Mouse (Mus musculus): ENCODE measurements around the gene Ccdc40.
A peak's percentile ranks its signal among the peaks of the same experiment; 100 is the strongest.
"Not testable (repeated sequence)": the region's sequence is repeated elsewhere in the genome, so short reads cannot be mapped to it uniquely, and the experiment has no call there.

Ccdc40 gene

DNA sequence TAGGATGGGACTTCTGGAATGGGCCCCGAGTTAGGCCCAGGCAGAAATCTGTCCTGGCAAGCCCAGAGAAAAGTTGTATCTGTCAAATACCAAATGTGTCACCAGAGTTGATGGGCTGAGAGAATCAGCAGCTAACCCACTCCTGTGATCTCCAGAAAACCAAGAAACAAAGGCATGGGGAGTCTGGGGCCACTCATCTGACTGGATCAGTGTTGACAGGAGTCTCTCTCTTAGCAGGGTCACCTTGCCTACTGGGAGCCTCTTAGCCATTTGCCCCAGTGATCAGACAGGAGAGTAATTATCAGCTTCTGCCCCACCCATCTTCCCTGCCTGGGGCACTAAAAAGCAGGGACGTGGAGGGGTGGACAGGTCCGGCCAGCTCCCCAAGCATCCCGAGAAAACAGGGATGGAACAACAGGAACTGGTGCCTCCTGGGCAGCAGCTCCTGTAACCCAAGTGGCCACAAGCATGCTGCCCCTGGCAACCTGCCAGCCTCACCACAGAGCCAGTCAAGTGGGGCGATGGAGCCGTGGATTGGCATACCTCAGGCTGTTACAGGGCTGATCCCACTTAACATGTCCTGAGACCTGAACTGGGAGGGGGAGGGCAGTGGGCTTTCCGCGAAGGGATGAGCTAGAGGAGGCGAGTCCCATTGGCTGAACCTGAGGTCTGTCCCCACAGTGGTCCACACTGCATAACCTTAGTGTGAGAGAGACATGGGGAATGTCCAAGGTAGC lies 57.6 kb downstream of the Ccdc40 start:
- no peak for DNase-seq (ENCODE audit: low read depth, low spot score)

DNA sequence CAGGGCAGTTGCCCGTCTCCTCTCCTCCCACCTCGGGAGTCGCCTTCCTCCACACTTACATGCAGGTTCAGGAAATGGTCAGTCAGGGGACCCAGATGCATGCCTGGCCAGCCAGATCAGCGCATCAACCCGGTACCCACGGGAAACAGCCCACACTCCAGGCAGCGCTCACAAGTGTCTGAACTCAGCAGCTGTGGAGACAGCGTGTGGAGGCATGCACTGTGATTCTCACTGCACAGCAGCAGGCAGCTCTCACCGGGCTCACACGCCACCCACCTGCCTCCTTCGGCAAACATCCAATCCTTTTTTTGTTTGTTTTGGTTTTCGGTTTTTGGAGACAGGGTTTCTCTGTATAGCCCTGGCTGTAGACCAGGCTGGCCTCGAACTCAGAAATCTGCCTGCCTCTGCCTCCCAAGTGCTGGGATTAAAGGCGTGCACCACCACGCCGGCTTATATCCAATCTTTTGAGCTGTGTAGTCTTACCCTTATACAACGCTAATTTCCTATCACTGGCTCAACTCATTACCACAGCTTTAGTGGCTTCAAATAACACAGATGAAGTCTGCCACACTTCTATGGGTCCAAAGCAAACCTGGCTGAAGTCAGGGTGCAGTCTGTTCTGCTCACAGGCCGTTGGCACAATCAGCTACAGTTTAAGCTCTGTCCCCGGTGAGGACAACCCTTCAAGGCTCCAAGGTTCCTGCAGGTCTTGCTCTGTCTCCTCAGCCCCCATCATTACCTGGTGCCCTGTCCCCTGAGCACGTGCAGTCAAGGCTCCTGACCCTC lies 59.0 kb downstream of the Ccdc40 start:
- no peak for DNase-seq (ENCODE audit: low read depth, low spot score)

DNA sequence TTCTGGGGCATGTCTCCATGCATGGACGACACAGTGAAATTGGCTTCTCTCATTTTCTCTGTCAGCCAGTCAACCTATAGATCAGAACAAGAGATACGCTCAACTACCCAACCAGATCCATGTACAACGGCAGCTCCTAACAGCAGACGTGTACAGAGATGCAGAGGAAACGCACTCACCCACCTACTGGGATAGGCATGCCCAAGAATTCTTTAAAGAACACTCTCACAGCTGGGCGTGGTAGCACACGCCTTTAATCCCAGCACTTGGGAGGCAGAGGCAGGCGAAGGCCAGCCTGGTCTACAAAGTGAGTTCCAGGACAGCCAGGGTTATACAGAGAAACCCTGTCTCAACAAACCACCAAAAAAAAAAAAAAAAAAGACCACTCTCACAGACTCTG lies 64.5 kb downstream of the Ccdc40 start:
- not testable (repeated sequence) for DNase-seq (ENCODE audit: low read depth, low spot score)

DNA sequence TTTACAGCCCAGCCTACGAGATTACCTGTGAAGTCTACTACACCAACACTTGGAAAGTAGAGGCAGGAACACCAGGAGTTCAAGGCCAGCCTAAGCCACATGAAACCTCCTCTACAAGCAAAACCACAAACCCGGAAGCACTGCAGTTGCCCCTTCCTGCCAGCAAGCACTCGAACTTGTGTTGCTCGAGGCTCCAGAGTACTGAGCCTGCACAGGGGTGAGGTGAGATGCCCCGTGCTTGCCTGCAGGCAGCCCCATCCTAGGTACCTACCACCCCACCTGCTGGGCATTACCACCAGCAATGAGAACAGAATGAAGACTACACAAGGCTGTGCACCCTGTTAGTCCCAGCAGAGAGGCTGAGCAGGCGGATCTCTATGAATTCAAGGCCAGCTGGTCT lies 69.6 kb downstream of the Ccdc40 start:
- DNase-seq (ENCODE audit: low read depth, low spot score) = no peak

DNA sequence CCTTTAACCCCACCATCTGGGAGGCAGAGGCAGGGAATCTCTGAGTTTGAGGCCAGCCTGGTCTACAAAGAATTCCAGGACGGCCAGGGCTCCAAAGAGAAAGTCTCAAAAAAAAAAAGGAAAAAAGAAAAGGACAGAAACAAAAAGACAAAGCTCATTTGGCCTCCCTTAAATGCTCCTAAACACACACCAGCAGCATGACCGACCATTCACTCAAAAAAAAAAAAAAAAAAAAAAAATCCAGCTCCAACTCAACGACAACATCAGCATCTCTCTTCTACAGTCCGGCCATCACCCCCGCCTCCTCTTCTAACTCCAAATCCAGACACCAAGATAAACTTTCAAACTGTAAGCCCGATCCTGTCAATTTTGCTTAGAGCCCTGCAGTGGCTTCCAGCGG lies 70.5 kb downstream of the Ccdc40 start:
- no peak for DNase-seq (ENCODE audit: low read depth, low spot score)

DNA sequence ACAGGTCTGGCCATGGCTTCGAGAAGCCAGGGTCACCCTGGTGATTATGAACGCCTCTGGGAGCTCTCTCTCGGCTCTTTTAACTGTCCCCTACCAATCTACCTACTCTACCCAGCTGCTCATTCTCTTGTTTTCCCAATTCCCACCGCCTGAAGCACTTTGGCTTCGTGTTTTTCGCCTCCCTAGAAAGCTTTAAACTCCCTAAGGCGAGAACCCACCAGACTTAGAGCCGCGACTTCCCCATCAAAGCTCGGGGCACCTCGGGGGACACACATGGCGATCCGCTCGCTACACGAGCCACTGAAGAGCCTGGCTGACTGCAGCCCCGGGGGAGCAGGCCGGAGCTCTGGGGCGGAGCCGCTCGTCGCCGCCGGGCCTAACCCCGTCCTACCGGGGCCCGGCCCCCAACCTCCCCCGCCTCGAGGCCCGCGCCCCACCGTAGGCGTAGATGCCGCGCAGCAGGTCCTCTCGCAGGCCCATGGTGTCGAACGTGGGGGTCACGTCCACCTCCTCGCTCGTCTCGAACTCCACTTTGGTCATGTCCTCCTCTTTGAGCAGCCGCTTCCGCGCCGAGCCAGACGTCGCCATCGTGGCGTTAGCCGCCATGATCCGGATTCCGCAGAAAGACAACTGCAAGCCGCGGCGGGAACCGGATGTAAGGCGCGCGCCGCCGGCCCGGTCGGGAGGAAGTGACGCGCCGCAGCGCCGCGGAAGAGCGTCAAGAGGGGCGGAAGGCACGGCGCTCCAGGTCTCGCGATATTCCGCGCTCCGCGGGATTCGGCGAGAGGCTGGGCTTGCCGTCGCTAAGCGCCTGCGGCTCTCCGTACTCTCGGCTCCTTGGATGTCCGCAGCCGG lies 71.2 kb downstream of the Ccdc40 start, which contains the start of gene Eif4a3:
TSS of gene Eif4a3 (minus strand) at position 699 of the 855 bp plus-strand sequence.
- DNase-seq (ENCODE audit: low read depth, low spot score) = peak; percentile 94

DNA sequence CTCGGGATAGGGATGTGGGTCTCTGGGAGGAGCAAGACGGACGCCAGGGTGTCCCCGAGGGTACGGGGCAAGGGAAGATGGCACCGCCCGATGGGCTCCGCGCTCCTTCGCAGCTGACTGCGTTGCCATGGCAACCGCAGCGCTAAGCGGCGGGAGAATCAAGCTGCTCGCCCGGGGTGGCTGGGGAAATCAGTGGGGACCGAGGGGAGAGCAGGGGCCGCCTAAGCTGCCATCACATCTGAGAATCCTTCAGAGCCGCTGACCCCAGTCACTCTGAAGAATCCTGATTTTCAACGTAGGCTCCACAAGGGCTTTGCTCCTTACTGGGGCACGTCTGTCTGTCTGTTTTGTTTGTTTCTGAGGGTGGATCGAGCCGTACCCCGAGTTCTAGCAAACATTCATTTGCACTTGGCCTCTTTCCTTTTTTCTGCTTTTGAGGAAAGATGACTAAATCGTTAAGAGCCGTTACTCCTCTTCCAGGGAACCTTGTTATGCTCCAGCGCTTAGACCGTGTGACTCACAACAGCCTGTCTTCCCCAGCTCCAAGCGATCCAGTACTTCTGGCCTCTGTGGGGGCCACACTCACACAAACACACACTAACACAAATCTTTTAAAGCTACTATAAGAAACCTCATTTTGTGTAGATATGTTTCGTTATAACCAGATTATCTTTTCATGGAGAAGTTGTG lies 72.0 kb downstream of the Ccdc40 start:
- DNase-seq (ENCODE audit: low read depth, low spot score) = no peak

DNA sequence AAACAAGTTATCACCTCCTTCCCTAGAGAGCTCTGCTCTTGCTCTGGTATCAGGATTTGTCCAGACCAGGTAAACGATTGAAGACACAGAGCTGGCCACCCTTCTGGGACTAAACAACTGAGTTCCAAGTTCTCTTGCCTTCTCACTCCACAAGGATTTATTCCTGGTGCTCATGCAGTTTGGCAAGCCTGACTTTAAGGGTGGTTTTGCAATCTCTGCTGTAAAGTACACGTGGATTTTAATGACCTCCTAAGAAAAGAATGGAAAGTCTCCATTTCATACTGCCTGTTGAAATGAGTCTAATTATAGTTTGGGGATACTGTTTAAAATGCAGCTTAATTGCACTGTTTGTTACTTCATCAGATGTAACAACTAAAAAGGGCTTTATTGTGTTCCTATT lies 72.6 kb downstream of the Ccdc40 start:
- no peak for DNase-seq (ENCODE audit: low read depth, low spot score)

DNA sequence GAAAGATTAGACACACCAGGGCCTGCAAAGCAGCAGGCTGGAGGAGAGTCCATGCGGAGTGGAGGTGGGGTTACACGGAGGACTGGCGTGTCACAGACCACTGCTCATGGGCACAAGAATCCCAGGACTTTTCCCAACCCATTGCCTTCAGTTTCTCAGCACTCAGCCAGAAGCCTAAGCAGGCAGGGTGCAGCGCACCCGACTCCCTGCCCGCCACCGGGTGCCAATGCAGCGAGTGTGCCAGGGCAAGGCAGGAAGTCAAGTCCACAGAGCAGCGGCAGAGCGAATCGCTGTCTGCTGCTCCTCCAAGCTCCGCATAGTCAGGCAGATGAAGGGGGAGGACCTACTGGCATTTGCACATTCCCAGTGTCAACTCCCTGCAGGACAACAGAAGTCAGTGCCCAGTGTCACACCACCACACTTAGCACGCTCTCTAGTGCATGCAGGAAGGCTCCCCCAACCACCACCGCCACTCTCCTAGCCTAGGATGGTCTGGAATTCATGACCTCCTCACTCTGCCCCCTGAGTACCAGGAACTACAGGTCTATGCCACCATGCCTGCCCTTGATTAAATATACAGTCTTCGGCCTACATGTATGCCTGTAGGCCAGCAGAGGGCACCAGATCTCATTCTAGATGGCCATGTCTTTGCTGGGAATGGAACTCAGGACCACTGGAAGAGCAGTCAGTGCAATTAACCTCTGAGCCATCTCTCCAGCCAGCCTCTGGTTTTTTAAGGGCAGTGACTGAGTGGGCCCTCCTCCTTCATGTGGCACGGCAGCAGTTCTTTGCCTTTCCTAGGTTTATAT lies 76.7 kb downstream of the Ccdc40 start:
- no peak for DNase-seq (ENCODE audit: low read depth, low spot score)

DNA sequence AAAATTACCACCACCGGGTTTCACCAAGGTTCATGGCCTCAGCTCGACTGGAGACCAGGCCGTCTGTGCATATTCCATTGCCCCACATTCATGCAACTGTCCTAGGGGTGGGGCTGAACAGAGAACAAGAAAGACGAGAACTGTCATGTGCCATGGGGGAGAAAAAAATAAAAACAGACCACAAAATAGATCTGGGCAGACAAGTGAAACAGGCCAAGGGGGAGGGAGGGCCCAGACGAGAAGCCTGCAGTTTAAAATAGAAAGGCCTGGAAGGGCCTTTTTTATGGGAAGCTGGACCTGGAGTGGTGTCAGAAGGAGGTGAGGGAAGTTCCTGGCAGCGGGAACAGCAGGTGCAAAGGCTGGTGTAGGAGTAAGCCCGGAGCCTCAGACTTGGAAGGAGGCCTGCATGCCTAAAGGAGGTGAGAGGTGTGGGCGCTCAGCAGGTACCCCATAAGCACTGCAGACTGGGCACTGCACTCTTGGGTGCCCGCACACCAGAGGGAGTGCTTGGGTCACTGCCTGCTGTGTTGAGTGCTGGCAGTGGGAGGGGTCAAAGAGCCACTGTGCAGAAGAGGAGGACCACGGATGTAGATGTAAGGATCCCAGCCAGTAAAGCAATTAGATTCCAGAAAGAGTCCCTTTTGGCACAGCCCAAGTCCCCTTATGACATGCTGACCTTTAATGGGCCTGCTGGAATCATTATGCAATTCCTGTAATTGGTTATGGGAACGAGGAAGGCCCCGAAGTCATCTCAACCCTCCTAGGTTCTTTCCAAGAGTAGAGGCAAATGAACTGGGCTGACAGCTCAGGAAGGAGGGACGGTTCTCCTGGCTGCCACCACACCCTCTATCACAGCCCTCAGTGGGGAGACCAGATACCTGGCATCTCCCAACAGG lies 78.6 kb downstream of the Ccdc40 start:
- no peak for DNase-seq (ENCODE audit: low read depth, low spot score)

DNA sequence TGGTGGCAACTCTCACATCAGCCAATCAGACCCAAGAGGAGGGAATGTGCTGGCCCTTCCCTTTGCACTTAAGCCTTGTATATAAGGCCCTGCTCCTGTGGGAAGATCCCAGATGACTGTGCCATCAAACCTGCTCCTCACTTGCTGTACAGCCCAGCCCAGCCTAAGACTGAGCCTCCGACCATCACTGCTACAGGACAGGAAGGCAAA lies 79.2 kb downstream of the Ccdc40 start, which contains the start of gene Card14:
TSS of gene Card14 (plus strand) at position 111 of the 210 bp plus-strand sequence.
- DNase-seq (ENCODE audit: low read depth, low spot score) = no peak

DNA sequence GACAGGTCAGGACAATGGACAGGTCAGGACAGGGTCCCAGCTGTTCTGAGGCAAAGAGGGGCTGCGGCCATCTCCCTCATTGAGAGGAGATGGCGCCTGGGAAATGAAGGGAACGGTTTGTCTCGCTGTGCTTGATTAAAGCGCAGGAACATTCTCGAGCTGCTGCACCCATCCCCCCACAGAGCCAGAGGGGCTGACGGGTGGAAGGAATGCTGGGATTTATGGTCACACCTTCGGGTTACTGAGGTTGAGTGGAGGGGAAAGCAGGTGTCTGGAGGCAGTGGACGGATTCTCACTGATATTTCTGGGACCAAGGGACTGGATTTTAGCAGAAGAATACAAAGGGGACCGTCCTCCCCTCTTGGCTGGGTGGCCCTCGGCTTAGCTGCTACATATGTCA lies 79.5 kb downstream of the Ccdc40 start:
- DNase-seq (ENCODE audit: low read depth, low spot score) = no peak

DNA sequence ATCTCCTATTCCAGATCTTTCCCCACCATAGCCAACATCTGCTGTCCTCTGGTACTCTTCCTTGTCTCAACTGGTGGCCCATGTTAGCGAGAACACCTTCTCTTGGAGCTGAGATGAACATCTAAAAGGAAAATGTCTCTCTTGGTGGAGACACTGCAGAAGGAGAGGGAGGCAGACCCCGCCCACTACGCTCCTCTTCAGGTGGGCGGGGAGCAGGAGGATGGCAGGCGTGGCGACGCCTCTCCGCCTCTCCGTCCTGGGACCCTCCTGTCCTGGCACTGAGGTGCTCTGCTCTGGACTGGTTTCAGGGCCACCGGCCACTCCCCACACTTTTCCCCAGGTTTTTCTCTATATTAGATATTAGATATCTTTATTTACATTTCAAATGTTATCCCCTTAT lies 82.2 kb downstream of the Ccdc40 start:
- no peak for DNase-seq (ENCODE audit: low read depth, low spot score)

DNA sequence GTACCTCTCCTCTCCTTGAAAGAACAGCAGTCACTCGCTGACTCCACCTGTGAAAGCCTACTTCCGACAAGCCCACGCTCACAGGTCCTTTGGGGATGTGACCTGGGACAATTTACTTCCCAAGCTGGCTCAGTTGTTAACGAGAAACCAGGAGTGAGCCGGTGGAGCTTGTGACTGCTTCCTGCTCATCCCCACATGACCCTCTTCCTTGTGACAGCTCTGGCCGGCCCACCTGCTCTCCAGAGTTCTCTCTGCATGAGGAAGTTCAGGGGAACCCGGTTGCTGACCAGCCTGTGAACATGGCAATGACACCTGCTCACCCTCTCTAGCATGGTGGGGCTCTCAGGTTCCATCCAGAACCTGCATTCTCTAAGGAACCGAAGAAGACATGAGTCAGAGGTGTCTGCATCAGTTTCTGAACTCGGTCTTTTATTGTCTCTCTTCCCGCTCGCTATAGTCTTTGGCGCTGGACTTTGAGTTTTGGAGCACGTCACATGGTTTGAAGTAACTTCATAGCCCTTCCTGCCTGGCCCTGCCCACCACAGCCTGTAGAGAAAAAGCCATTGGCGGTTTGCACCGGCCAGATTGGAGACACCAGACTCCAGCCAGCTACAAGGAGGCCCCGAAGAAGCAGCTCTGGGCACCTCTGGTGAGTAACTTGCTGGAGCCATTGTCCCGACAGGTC lies 86.0 kb downstream of the Ccdc40 start:
- no peak for DNase-seq (ENCODE audit: low read depth, low spot score)

Data from telencephalon, adult 2 months (tissue).